Mouse (Mus musculus) ES-E14 (cell line): Measurements from ENCODE around the gene Gjc2.

Source experiments
- CHD2 ChIP-seq: IDR thresholded peaks from 2 replicates; pipeline ENCODE4 v1.6.1; 2014; ENCODE audit warnings: mild to moderate bottlenecking, low read depth, low read length, inconsistent platforms
- HCFC1 ChIP-seq: IDR thresholded peaks from 2 replicates; pipeline ENCODE4 v1.6.1; 2012; ENCODE audit warnings: low read length, inconsistent platforms, borderline replicate concordance; ENCODE audit not compliant: insufficient read depth
- MAFK ChIP-seq: IDR thresholded peaks from 2 replicates; pipeline ENCODE4 v1.6.1; 2014; ENCODE audit warnings: mild to moderate bottlenecking, low read depth, low read length, inconsistent platforms; ENCODE audit not compliant: insufficient read depth
- ZNF384 ChIP-seq: IDR thresholded peaks from 2 replicates; pipeline ENCODE4 v1.6.1; 2012; ENCODE audit warnings: low read depth, low read length, inconsistent platforms

DNA sequence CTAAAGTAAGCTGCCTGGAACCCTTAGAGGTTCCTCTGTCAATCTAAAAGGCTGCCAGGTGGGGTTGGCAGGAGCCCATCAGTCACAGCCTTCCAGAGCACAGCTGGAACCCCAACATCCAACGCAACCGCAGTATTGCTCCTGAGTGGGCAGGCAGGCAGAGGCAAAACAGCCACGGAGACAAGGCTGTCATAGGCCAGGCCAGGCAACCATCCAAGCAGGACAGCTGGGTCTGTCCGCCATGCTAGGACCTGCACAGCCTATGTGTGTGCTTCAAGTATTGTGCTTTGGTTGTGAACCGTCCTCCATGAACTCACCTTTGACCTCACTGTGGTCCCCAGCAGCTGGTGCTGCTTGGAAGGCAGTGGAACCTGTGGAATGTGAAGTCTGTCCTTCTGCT is 27.1 kb downstream of the Gjc2 start:
- TF ChIP-seq CHD2: no peak
- no peak for TF ChIP-seq MAFK
- no peak for TF ChIP-seq HCFC1
- TF ChIP-seq ZNF384: no peak
